Mouse (Mus musculus) megakaryocyte, embryonic 14.5 days (primary cell): ENCODE data around the gene Uba3.

Experiments used
- FLI1 ChIP-seq: IDR thresholded peaks from 2 replicates; pipeline ENCODE4 v1.6.1; 2012; ENCODE audit warnings: low read length, inconsistent platforms, mixed read lengths
- GATA1 ChIP-seq: IDR thresholded peaks from 3 replicates; pipeline ENCODE4 v1.6.1; 2012; ENCODE audit warnings: mixed read lengths, low read length, inconsistent platforms, borderline replicate concordance

DNA sequence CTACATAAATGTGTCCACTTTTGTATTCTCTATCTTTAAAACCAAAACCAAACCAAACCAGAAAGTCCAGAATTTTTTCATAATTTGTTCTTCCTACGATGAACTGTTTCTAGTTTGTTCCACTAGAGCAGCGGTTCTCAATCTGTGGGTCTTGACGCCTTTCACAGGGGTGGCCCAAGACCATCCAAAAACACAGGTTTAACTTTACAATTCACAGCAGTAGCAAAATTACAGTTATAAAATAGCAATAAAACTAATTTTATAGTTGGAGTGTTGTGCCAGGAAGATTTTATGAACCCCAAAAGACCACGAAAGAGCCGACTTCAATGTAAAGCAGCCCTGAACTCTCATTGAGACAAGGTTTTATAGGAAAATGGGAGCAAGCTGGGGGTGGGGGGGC is 30.6 kb upstream of the Uba3 start:
- TF ChIP-seq GATA1 (no peak), FLI1 (no peak)
